Mouse (Mus musculus) olfactory bulb, adult 2 months (tissue): ENCODE measurements around the gene Fam81b.

Experiments used
- CTCF ChIP-seq: fragments of 200-500 bp; IDR thresholded peaks from 2 replicates; pipeline ENCODE4 v1.5.1; 2012; ENCODE audit warnings: low read depth, mild to moderate bottlenecking, low read length, moderate library complexity; ENCODE audit not compliant: insufficient read depth
- POLR2A ChIP-seq: fragments of 200-500 bp; IDR thresholded peaks from 2 replicates; pipeline ENCODE4 v1.6.1; 2012; ENCODE audit warnings: mild to moderate bottlenecking, low read depth, low read length, moderate library complexity; ENCODE audit not compliant: insufficient read depth

DNA sequence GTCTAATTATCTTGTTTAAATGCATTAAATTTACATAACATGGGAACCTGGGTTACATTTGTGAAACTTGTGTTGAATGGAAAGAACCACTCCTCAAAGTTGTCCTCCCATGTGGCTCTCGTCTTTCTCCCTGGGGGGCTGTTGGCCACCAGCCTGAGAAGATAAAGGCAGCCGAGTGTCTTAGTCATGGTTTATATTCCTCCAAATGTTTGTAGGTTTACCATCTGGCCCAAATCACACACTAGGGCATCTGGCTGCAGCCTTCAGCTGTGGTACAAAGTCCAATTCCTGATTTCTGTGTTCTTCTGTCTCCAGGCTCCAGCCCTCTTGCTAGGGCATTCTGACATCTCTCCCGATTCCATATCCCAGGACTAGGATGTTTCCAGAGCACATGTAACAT is 114.6 kb downstream of the Fam81b start:
- no peak for TF ChIP-seq CTCF
- TF ChIP-seq POLR2A, result no peak
